Mouse (Mus musculus) heart, postnatal 0 days (tissue): Measurements from ENCODE around the gene Acmsd.

Experiments
- CTCF ChIP-seq: IDR thresholded peaks from 2 replicates; pipeline ENCODE4 v1.5.1; 2016; ENCODE audit warnings: antibody characterized with exemption, control low read depth, low read depth
- EP300 ChIP-seq: IDR thresholded peaks from 2 replicates; pipeline ENCODE4 v1.6.1; 2016; ENCODE audit warnings: antibody characterized with exemption, low read depth

DNA sequence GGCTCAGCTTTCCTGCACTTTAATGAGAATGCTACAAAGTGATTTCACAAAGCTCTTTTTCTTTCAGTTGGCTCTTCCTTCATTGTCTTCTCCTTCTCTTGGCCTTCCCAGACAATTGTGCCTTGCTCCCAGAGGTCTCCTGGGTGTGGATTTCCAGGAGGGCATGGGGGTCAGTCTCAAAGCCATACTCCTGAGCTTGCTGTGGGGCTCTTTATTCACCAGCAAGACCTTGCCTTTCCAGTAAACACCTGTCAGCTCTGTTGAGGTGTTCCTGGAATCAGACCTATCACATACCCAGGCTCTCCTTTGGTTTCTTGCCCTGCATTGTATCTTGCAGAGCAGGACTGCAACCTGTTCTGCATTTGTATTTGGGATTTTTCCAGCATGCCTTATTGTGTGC is 54.6 kb downstream of the Acmsd start:
- no peak for TF ChIP-seq CTCF
- no peak for TF ChIP-seq EP300
